Comparison of ENCODE assay signal across 9 mouse cellular contexts in genomic region chr6:101307964-101308531, GRCm38 (mm10).
A peak's percentile ranks its signal among the peaks of the same experiment; 100 is the strongest.
DNase-seq lines count a peak whose midpoint lies in the region; ATAC-seq and TF ChIP-seq lines count a peak whose summit lies in the region.
"Had no signal": no experiment of that assay in that cellular context is flagged by ENCODE, and none has a peak within 500 bp of the region (broad histone marks: within the 10 kb centered on the region; RNA-seq: fewer than 3 reads in every experiment).

No protein-coding gene starts in this region.

- H3K27me3 ChIP-seq in embryonic facial prominence, embryonic 10.5 days (replicated peaks; ENCODE audit: low read depth, poor library complexity, severe bottlenecking): 0 out of 2 replicates have a peak, but pooled peaks cover 10% of the 10 kb centered on the region
- H3K27me3 ChIP-seq in heart, embryonic 16.5 days (ENCODE audit: control insufficient read depth, insufficient read depth, low read length): no peaks in the 10 kb centered on the region
- no peaks in the 10 kb centered on the region for H3K27me3 ChIP-seq in kidney, adult 2 months (replicated peaks; ENCODE audit: control insufficient read depth, insufficient read depth, low read length)
- H3K27me3 ChIP-seq: Patski had no signal

- H3K4me3 ChIP-seq in embryonic facial prominence, embryonic 10.5 days: no peak overlapping the region
- no peak overlapping the region for H3K4me3 ChIP-seq in heart, embryonic 16.5 days (ENCODE audit: low read length)
- H3K4me3 ChIP-seq in left cerebral cortex, adult 2 months: no peak overlapping the region
- H3K4me3 ChIP-seq in kidney, adult 2 months (ENCODE audit: insufficient read depth, low read depth, low read length): no peak overlapping the region

- H3K9ac ChIP-seq in heart, embryonic 16.5 days (ENCODE audit: low read length): no peak overlapping the region

- no peak for ATAC-seq in heart, embryonic 16.5 days (replicated peaks; ENCODE audit: extremely low read depth, insufficient read depth, low FRiP score)
- ATAC-seq: Patski had no signal

- H3K27ac ChIP-seq in embryonic facial prominence, embryonic 10.5 days (replicated peaks): peak overlapping the region; percentile 52
- H3K27ac ChIP-seq in heart, embryonic 16.5 days (ENCODE audit: low read length): peak overlapping the region; percentile 68
- peak overlapping the region; percentile 45 for H3K27ac ChIP-seq in left cerebral cortex, adult 2 months
- H3K27ac ChIP-seq in kidney, adult 2 months (ENCODE audit: insufficient read depth, low read depth, low read length): no peak overlapping the region

- WGBS in embryonic facial prominence, embryonic 10.5 days: 13% methylated on average over 11 of the region's 11 CpGs
- 40% methylated on average over 11 of the region's 11 CpGs for WGBS in heart, embryonic 16.5 days
- WGBS in kidney, adult 2 months: 77% methylated on average over 11 of the region's 11 CpGs

- no peak overlapping the region for H3K4me2 ChIP-seq in heart, embryonic 16.5 days (ENCODE audit: low read depth, low read length)

- peak; percentile 86 for DNase-seq in Muller cell, postnatal 12 days (ENCODE audit: inconsistent ontology term)
- peak; percentile 63 for DNase-seq in embryonic facial prominence, embryonic 10.5 days (ENCODE audit: low spot score)
- DNase-seq in left cerebral cortex, adult 2 months (ENCODE audit: extremely low spot score in 1 of 2, low spot score in 2 of 2): peak; percentile 43 to 50
- peak; percentile 81 for DNase-seq in retina, embryonic 14.5 days (ENCODE audit: low spot score)
- no peak for DNase-seq in adrenal gland, postnatal 10 days
- DNase-seq in kidney, adult 2 months: no peak
- no peak for DNase-seq in kidney, postnatal 4 days

- H3K4me1 ChIP-seq in embryonic facial prominence, embryonic 10.5 days: peaks cover 56% of the 10 kb centered on the region
- H3K4me1 ChIP-seq in heart, embryonic 16.5 days (ENCODE audit: control insufficient read depth, insufficient read depth, low read length): peaks cover 35% of the 10 kb centered on the region
- no peaks in the 10 kb centered on the region for H3K4me1 ChIP-seq in kidney, adult 2 months (ENCODE audit: control insufficient read depth, insufficient read depth, low read length)

- H3K9me3 ChIP-seq in embryonic facial prominence, embryonic 10.5 days: no peaks in the 10 kb centered on the region
- H3K9me3 ChIP-seq in heart, embryonic 16.5 days (replicated peaks; ENCODE audit: control insufficient read depth, low read length): no peaks in the 10 kb centered on the region

- no peak for TF ChIP-seq POLR2A in kidney, adult 2 months (IDR thresholded peaks at IDR 0.05; ENCODE audit: low read depth, low read length)

- no peak for TF ChIP-seq CTCF in left cerebral cortex, adult 2 months (IDR thresholded peaks at IDR 0.05)
- TF ChIP-seq CTCF in kidney, adult 2 months (conservative IDR thresholded peaks at IDR 0.05; ENCODE audit: insufficient read depth, insufficient read length, low read depth, low read length): no peak

- intact Hi-C loops in left cerebral cortex, adult 2 months (cut with DNase I): no loop called here

- peaks cover 5% of the 10 kb centered on the region; the same call in 1 of the 2 replicates for H3K36me3 ChIP-seq in embryonic facial prominence, embryonic 10.5 days (replicated peaks)
- H3K36me3 ChIP-seq in heart, embryonic 16.5 days (ENCODE audit: control insufficient read depth, insufficient read depth): no peaks in the 10 kb centered on the region
- no peaks in the 10 kb centered on the region for H3K36me3 ChIP-seq in kidney, adult 2 months (ENCODE audit: control insufficient read depth, insufficient read depth, low read length)

Comparison
In these comparisons a context has a peak if more than half of its experiments do, and no peak if none do; other contexts are left out.
1. DNase-seq: peak in Muller cell, postnatal 12 days (single experiment), embryonic facial prominence, embryonic 10.5 days (single experiment), left cerebral cortex, adult 2 months (2 of 2) and retina, embryonic 14.5 days (single experiment); none in adrenal gland, postnatal 10 days (single experiment), kidney, adult 2 months (single experiment) and kidney, postnatal 4 days (0 of 2).